Mouse (Mus musculus): ENCODE measurements around the gene Ngef.
A peak's percentile ranks its signal among the peaks of the same experiment; 100 is the strongest.
"Not testable (repeated sequence)": the region's sequence is repeated elsewhere in the genome, so short reads cannot be mapped to it uniquely, and the experiment has no call there.

Ngef gene

GRCm38 (mm10) chr1:87475076-87475895 lies 98.4 kb downstream of the Ngef start:
- no peak for DNase-seq (ENCODE audit: low read depth, low spot score)

- no peak for DNase-seq (ENCODE audit: low read depth, low spot score)
Observed at GRCm38 (mm10) chr1:87472576-87472975, 101.1 kb downstream of the Ngef start.

- DNase-seq (ENCODE audit: low read depth, low spot score): no peak
Observed at GRCm38 (mm10) chr1:87471914-87472313, 101.8 kb downstream of the Ngef start.

- DNase-seq (ENCODE audit: low read depth, low spot score): not testable (repeated sequence)
Observed at GRCm38 (mm10) chr1:87469971-87470370, 103.7 kb downstream of the Ngef start, which contains the start of gene Snorc. Snorc (plus strand) TSS chr1:87470271.

- DNase-seq (ENCODE audit: low read depth, low spot score): no peak
Observed at GRCm38 (mm10) chr1:87468321-87468720, 105.3 kb downstream of the Ngef start.

- DNase-seq (ENCODE audit: low read depth, low spot score): no peak
Observed at GRCm38 (mm10) chr1:87467469-87467868, 106.2 kb downstream of the Ngef start.

GRCm38 (mm10) chr1:87459856-87460255 lies 113.8 kb downstream of the Ngef start:
- not testable (repeated sequence) for DNase-seq (ENCODE audit: low read depth, low spot score)

- DNase-seq (ENCODE audit: low read depth, low spot score): no peak
Observed at GRCm38 (mm10) chr1:87458045-87458444, 115.6 kb downstream of the Ngef start.

GRCm38 (mm10) chr1:87456425-87456824 lies 117.2 kb downstream of the Ngef start:
- no peak for DNase-seq (ENCODE audit: low read depth, low spot score)

GRCm38 (mm10) chr1:87449432-87449831 lies 124.2 kb downstream of the Ngef start:
- no peak for DNase-seq (ENCODE audit: low read depth, low spot score)

- DNase-seq (ENCODE audit: low read depth, low spot score): peak; percentile 10
Observed at GRCm38 (mm10) chr1:87447183-87448104, 126.2 kb downstream of the Ngef start.

GRCm38 (mm10) chr1:87436583-87436982 lies 137.1 kb downstream of the Ngef start:
- no peak for DNase-seq (ENCODE audit: low read depth, low spot score)

GRCm38 (mm10) chr1:87435125-87435524 lies 138.5 kb downstream of the Ngef start:
- DNase-seq (ENCODE audit: low read depth, low spot score): no peak
